Mouse (Mus musculus): ENCODE results near the gene Gpr180.

Gpr180 gene

DNA sequence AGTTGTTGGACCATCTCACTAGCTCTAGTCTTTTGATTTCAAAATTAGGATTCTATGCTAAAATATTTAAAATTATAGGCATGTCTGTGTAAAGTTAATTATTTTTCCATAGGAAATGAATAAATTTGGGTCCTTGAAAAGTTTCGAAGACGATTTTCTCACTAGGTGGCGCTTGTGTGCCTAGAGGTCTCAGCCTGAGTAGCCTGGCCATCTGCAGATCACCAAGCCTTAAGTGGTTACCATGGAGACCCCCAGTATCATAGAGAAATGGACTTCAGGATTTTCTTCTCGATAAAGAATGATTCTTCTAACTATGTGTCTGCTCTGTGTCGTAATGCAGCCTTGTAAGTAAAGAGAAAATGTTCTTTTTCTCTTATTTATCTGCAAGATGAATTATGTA, 72.7 kb downstream of the Gpr180 start:
- peak; percentile 20 for DNase-seq (ENCODE audit: low spot score)

DNA sequence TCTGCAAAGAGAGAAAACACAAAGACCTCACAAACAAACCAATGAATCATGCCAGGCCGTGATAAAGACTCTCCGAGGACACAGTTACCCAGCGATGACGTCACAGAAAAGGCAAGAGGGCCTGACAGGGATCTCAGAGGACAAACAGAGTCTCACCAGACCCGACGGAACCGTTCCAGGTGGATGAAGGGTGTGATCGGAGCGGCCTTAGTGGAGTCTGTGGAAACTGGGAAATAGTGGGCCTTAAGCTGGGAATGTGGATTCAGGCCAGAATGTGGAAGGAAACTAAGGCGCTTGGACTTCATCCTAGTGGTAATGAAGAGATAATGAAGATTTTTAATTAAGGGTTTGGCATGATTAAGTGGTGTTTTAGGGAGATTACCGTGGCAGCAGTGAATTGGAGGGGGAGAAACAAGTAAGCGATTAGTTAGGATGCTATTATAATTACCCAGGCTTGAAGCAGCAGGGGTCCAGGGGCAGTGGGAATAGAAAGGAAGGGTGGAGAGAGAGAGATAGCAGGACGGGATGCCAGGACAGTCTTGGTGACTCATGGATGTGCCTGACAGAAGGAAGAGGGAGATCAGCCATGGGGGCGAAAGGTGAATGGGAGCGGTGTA, 75.3 kb downstream of the Gpr180 start:
- no peak for DNase-seq (ENCODE audit: low spot score)

Data from urinary bladder, postnatal 25 days (tissue).